Mouse (Mus musculus): ENCODE measurements at regions not wholly inside any gene's neighbourhood (a gene's known extent, or its start where the extent isn't known, plus 50 kb on each side); places are given as distances from the start of the nearest gene placed in this dataset.

GRCm38 (mm10) chr9:104496220-104496619 lies 50.9 kb upstream of the Cpne4 start:
- 85% methylated on average over 9 of the region's 9 CpGs for WGBS
- Histone ChIP-seq H3K36me3 (replicated peaks) (no peaks in the 10 kb centered on the region), H3K27me3 (ENCODE audit: poor library complexity, severe bottlenecking) (no peaks in the 10 kb centered on the region), H3K4me3 (no peak overlapping the region), H3K4me1 (no peaks in the 10 kb centered on the region), H3K9me3 (no peaks in the 10 kb centered on the region), H3K27ac (no peak overlapping the region)
- DNase-seq (ENCODE audit: extremely low spot score, low spot score): no peak

- DNase-seq (ENCODE audit: extremely low spot score, low spot score): no peak
Observed at GRCm38 (mm10) chr9:104490696-104491095, 56.4 kb upstream of the Cpne4 start.

GRCm38 (mm10) chr9:104489383-104489782 lies 57.7 kb upstream of the Cpne4 start:
- 93% methylated on average over 6 of the region's 6 CpGs for WGBS
- H3K9me3 ChIP-seq: no peaks in the 10 kb centered on the region
- H3K4me1 ChIP-seq: peaks cover 6% of the 10 kb centered on the region
- no peaks in the 10 kb centered on the region for H3K27me3 ChIP-seq (ENCODE audit: poor library complexity, severe bottlenecking)
- H3K4me3 ChIP-seq: no peak overlapping the region
- H3K36me3 ChIP-seq (replicated peaks): no peaks in the 10 kb centered on the region
- no peak overlapping the region for H3K27ac ChIP-seq
- no peak for DNase-seq (ENCODE audit: extremely low spot score, low spot score)

More at GRCm38 (mm10) chr9:104490696-104491095, 56.4 kb upstream of the Cpne4 start:
- Histone ChIP-seq H3K4me1 (peaks cover 6% of the 10 kb centered on the region), H3K27ac (no peak overlapping the region), H3K4me3 (no peak overlapping the region), H3K36me3 (replicated peaks) (no peaks in the 10 kb centered on the region), H3K9me3 (no peaks in the 10 kb centered on the region), H3K27me3 (ENCODE audit: poor library complexity, severe bottlenecking) (no peaks in the 10 kb centered on the region)

GRCm38 (mm10) chr9:104482440-104482839 lies 64.6 kb upstream of the Cpne4 start:
- DNase-seq (ENCODE audit: extremely low spot score, low spot score): no peak
- 80% methylated on average over 5 of the region's 5 CpGs for WGBS
- Histone ChIP-seq H3K4me1 (peaks cover under 1% of the 10 kb centered on the region; the same call in 1 of the 2 replicates), H3K9me3 (no peaks in the 10 kb centered on the region), H3K36me3 (replicated peaks) (no peaks in the 10 kb centered on the region), H3K4me3 (no peak overlapping the region), H3K27me3 (ENCODE audit: poor library complexity, severe bottlenecking) (no peaks in the 10 kb centered on the region), H3K27ac (no peak overlapping the region)

- Histone ChIP-seq H3K4me1 (no peaks in the 10 kb centered on the region), H3K36me3 (replicated peaks) (no peaks in the 10 kb centered on the region), H3K27ac (no peak overlapping the region), H3K9me3 (no peaks in the 10 kb centered on the region), H3K27me3 (ENCODE audit: poor library complexity, severe bottlenecking) (no peaks in the 10 kb centered on the region), H3K4me3 (no peak overlapping the region)
- WGBS: 75% methylated on average over 1 of the region's 1 CpGs
- DNase-seq (ENCODE audit: extremely low spot score, low spot score): no peak
Observed at GRCm38 (mm10) chr9:104480683-104481082, 66.4 kb upstream of the Cpne4 start.

- Histone ChIP-seq H3K36me3 (replicated peaks) (no peaks in the 10 kb centered on the region), H3K27ac (no peak overlapping the region), H3K4me1 (no peaks in the 10 kb centered on the region), H3K9me3 (no peaks in the 10 kb centered on the region), H3K27me3 (ENCODE audit: poor library complexity, severe bottlenecking) (no peaks in the 10 kb centered on the region), H3K4me3 (no peak overlapping the region)
- 84% methylated on average over 4 of the region's 4 CpGs for WGBS
- no peak for DNase-seq (ENCODE audit: extremely low spot score, low spot score)
Observed at GRCm38 (mm10) chr9:104474831-104475230, 72.3 kb upstream of the Cpne4 start.

GRCm38 (mm10) chr9:104467238-104467637 lies 79.8 kb upstream of the Cpne4 start:
- WGBS: 77% methylated on average over 1 of the region's 1 CpGs
- Histone ChIP-seq H3K27me3 (ENCODE audit: poor library complexity, severe bottlenecking) (no peaks in the 10 kb centered on the region), H3K4me3 (no peak overlapping the region), H3K36me3 (replicated peaks) (no peaks in the 10 kb centered on the region), H3K27ac (no peak overlapping the region), H3K4me1 (no peaks in the 10 kb centered on the region), H3K9me3 (no peaks in the 10 kb centered on the region)
- no peak for DNase-seq (ENCODE audit: extremely low spot score, low spot score)

GRCm38 (mm10) chr9:104463701-104464100 lies 83.4 kb upstream of the Cpne4 start:
- Histone ChIP-seq H3K27ac (no peak overlapping the region), H3K4me3 (no peak overlapping the region), H3K4me1 (no peaks in the 10 kb centered on the region), H3K36me3 (replicated peaks) (no peaks in the 10 kb centered on the region), H3K27me3 (ENCODE audit: poor library complexity, severe bottlenecking) (no peaks in the 10 kb centered on the region), H3K9me3 (no peaks in the 10 kb centered on the region)
- 93% methylated on average over 4 of the region's 4 CpGs for WGBS
- DNase-seq (ENCODE audit: extremely low spot score, low spot score): no peak

GRCm38 (mm10) chr9:104460133-104460532 lies 87.0 kb upstream of the Cpne4 start:
- Histone ChIP-seq H3K4me1 (no peaks in the 10 kb centered on the region), H3K27ac (no peak overlapping the region), H3K9me3 (no peaks in the 10 kb centered on the region), H3K27me3 (ENCODE audit: poor library complexity, severe bottlenecking) (no peaks in the 10 kb centered on the region), H3K4me3 (no peak overlapping the region), H3K36me3 (replicated peaks) (no peaks in the 10 kb centered on the region)
- DNase-seq (ENCODE audit: extremely low spot score, low spot score): no peak

GRCm38 (mm10) chr9:104457635-104458034 lies 89.5 kb upstream of the Cpne4 start:
- Histone ChIP-seq H3K4me1 (no peaks in the 10 kb centered on the region), H3K27ac (no peak overlapping the region), H3K36me3 (replicated peaks) (no peaks in the 10 kb centered on the region), H3K4me3 (no peak overlapping the region), H3K9me3 (no peaks in the 10 kb centered on the region), H3K27me3 (ENCODE audit: poor library complexity, severe bottlenecking) (no peaks in the 10 kb centered on the region)
- WGBS: 49% methylated on average over 4 of the region's 4 CpGs
- DNase-seq (ENCODE audit: extremely low spot score, low spot score): no peak

- no peak overlapping the region for H3K27ac ChIP-seq
- H3K27me3 ChIP-seq (ENCODE audit: poor library complexity, severe bottlenecking): no peaks in the 10 kb centered on the region
- 83% methylated on average over 8 of the region's 8 CpGs for WGBS
- DNase-seq (ENCODE audit: extremely low spot score, low spot score): no peak
- H3K4me3 ChIP-seq: no peak overlapping the region
- no peaks in the 10 kb centered on the region for H3K4me1 ChIP-seq
- no peaks in the 10 kb centered on the region for H3K36me3 ChIP-seq (replicated peaks)
- H3K9me3 ChIP-seq: no peaks in the 10 kb centered on the region
Observed at GRCm38 (mm10) chr9:104448577-104449165, 98.4 kb upstream of the Cpne4 start.

GRCm38 (mm10) chr9:104444906-104445305 lies 102.2 kb upstream of the Cpne4 start:
- no peaks in the 10 kb centered on the region for H3K4me1 ChIP-seq
- H3K9me3 ChIP-seq: no peaks in the 10 kb centered on the region
- WGBS: 59% methylated on average over 5 of the region's 5 CpGs
- no peaks in the 10 kb centered on the region for H3K27me3 ChIP-seq (ENCODE audit: poor library complexity, severe bottlenecking)
- H3K36me3 ChIP-seq (replicated peaks): no peaks in the 10 kb centered on the region
- DNase-seq (ENCODE audit: extremely low spot score, low spot score): peak; percentile 31
- H3K4me3 ChIP-seq: no peak overlapping the region
- H3K27ac ChIP-seq: no peak overlapping the region

GRCm38 (mm10) chr9:104443236-104443635 lies 103.8 kb upstream of the Cpne4 start:
- no peak for DNase-seq (ENCODE audit: extremely low spot score, low spot score)
- 85% methylated on average over 7 of the region's 7 CpGs for WGBS

GRCm38 (mm10) chr9:104413021-104413420 lies 75.5 kb upstream of the Acpp start:
- Histone ChIP-seq H3K27me3 (ENCODE audit: poor library complexity, severe bottlenecking) (no peaks in the 10 kb centered on the region), H3K4me1 (peaks cover 9% of the 10 kb centered on the region), H3K4me3 (no peak overlapping the region), H3K9me3 (no peaks in the 10 kb centered on the region), H3K27ac (no peak overlapping the region), H3K36me3 (replicated peaks) (no peaks in the 10 kb centered on the region)
- WGBS: 50% methylated on average over 5 of the region's 5 CpGs
- DNase-seq (ENCODE audit: extremely low spot score, low spot score): no peak

More at GRCm38 (mm10) chr9:104443236-104443635, 103.8 kb upstream of the Cpne4 start:
- no peak overlapping the region for H3K4me3 ChIP-seq
- H3K27ac ChIP-seq: no peak overlapping the region
- H3K9me3 ChIP-seq: no peaks in the 10 kb centered on the region
- H3K4me1 ChIP-seq: no peaks in the 10 kb centered on the region
- no peaks in the 10 kb centered on the region for H3K27me3 ChIP-seq (ENCODE audit: poor library complexity, severe bottlenecking)
- H3K36me3 ChIP-seq (replicated peaks): no peaks in the 10 kb centered on the region
